Mouse (Mus musculus) gastrocnemius, postnatal 4 days (tissue): ENCODE data around the gene Hemgn. TPM values are rescaled to one million over a fixed set of nuclear protein-coding genes. Genes with fewer than 3 reads are reported as not detected.

ENCODE experiments used
- DNase-seq, 2 experiments: peaks; one replicate each; pipeline ENCODE4 v3.0.0; 2021 to 2022; ENCODE audit warnings: low spot score in 2 of 2, mixed read lengths in 2 of 2
- long read RNA-seq, 2 experiments: library from polyadenylated mRNA; stranded (forward); transcript quantifications; one replicate each; pipeline ENCODE4 v2.0.0; 2021
- total RNA-seq, 2 experiments: library from RNA; stranded (reverse); gene quantifications; 2 replicates each; pipeline ENCODE4 v1.2.3; 2021

Gene Hemgn
- total RNA-seq = under 1 TPM in 1 of 2 experiments, not detected in 1; 0.54 TPM
- long read RNA-seq, experiment 1 = 0 reads
- long read RNA-seq, experiment 2, transcript Hemgn-202 (4 exons, 2,363 nt) = major isoform, 5 of 6 reads
- long read RNA-seq, experiment 2, partial matches to known transcripts = 1 of 6 reads
- long read RNA-seq, experiment 2, other reads (novel, unspliced or antisense) = 0 of 6 reads

DNA sequence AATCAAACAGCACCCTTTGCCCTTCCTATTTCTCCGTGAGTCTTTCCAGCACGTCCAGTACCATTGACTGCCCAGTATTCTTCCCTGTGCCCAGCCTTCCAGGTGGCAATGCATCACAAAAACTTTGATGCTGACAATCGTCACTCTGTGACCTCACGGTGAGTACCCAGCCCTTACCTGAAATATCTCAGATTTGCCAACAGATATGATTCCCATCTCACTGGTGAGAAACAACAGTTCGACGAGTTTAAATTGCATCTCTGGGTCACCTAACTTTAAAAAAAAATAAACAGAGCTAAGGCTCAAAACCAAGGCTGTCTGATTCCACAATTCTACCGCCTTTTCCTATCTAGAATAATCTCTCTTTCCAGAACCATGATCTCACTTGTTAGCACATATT is at the start of gene Hemgn:
Hemgn (minus strand) TSS at position 101 of the 400 bp plus-strand sequence.
- no peak for DNase-seq

DNA sequence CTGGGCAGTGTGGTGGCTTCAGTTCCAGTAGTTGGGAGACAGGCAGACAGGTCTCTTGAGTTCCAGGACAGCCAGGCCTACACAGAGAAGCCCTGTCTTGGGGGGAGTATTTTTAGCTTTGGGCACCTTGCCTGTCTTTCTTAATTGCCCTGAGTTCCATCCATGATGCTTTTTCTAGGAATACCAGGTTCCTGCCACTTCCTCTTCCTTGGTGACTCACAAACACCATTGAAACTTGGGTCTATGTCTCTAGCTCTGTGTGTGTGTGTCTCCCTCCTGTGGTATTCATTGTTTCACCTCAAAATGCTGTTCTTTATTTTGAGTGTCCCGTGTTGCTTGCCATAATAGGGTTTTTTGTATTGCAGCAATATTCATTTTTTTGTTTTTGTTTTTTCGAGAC is 45.1 kb upstream of the Hemgn start:
- no peak for DNase-seq

- DNase-seq = no peak
Measured at GRCm38 (mm10) chr4:46457186-46457585, 43.9 kb upstream of the Hemgn start.

DNA sequence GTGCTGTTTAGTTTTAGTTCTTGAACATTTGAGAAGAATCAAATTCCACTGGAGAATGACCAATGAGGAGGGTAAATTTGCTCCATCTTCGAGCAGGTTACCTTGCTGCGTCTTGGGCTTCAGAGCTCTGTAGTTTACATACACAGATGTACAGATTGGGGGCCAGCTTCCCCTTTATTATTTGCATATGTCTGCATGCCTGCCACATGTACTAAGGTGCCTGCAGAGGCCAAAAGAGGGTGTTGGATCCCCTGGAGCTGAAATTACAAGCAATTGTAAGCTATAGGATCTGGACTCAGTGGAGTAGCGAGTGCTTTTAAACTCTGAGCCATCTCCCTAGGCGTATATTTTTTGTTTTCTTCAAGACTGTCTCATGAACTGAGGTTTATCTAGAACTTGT is 43.5 kb upstream of the Hemgn start:
- DNase-seq = no peak

GRCm38 (mm10) chr4:46454097-46454864 is 41.0 kb upstream of the Hemgn start:
- DNase-seq = no peak

GRCm38 (mm10) chr4:46452855-46453719 is 39.8 kb upstream of the Hemgn start:
- no peak for DNase-seq

- peak; percentile 24 to 46 for DNase-seq
Measured at GRCm38 (mm10) chr4:46452481-46452850, 39.2 kb upstream of the Hemgn start.

DNA sequence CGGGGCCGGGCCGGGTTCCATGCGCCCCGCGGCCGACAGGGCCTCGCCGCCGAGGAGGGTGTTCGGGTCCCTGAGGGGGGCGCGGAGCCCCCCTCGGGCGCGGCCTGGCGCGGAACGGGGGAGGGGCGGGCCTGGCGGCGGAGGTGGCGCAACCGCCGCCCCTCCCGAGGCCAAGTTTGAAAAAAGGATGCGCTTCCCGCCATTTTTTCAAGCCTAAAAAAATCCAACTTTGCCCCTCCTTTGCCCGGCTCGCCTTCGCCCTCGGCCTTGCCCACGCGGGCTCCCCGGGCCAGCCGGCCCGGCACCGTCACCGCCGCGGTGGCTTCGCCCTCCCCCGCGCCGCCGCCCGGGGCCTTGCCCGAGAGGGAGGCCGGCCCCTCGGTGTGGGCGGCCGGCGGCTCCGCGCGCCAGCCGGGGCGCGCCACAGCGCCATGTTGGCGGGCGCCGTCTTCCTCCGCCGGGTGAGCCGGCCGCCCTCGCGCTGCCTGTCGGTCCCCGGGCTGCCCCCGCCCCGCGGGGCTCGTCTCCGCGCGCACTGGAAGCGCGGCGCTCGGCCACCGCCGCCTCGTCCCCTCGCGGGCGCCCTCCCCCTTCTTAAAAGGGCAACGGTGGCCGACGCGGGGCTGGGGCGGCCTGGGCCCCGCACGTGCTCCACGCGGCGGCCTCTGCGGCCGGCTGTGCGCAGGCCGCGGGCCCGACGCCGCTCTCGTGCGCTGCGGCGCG is 38.6 kb upstream of the Hemgn start:
- DNase-seq = peak; percentile 63 to 79

- DNase-seq = peak; percentile 59 to 76
Measured at GRCm38 (mm10) chr4:46451240-46451757, 38.0 kb upstream of the Hemgn start.

- peak; percentile 92 to 93 for DNase-seq
Measured at GRCm38 (mm10) chr4:46450519-46451131, 37.3 kb upstream of the Hemgn start, which contains the start of gene Anp32b. Gene Anp32b, plus strand, starts transcription at chr4:46450902.

DNA sequence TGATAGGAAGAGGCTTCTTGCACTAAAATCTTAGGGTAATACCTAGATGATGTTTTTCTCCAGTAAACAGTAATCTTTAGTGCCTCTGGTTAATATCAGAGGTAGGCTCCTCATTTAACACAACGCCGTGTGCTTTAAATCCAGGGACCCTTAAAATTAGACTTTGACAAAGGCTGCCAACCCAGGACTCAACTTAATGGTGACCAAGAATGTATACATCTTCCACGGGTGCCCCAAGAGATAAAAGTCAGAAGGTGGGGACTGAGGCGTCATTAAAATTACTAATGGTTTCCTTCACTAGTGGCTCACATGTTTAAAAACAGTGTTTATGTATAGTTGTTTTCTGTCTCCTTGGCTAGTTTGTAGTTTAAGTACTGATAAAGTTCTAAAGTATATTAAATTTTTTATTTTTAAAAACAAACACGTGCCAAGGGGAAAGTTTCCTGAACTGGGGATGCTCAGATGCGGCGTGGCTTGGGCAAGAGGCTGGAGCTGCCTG is 36.8 kb upstream of the Hemgn start:
- no peak for DNase-seq

DNA sequence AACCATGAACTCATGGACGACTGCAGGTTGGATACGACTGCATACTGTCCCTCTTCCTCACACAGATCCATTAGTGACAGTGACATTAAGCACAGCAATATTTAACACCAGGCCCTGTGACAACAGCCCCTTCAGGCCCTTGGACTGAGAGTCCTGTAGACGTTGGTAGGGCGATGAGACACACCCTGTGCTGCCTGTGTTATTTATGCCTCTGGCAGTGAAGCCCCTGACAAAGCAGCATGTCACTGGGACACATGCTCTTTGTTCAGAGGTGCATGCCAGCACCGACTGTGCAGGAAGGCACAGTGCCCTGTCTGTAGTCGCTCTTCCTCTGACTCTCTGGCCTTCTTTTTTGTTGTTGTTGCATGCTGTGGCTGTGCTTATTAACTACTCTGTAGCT is 35.6 kb upstream of the Hemgn start:
- DNase-seq = no peak

DNA sequence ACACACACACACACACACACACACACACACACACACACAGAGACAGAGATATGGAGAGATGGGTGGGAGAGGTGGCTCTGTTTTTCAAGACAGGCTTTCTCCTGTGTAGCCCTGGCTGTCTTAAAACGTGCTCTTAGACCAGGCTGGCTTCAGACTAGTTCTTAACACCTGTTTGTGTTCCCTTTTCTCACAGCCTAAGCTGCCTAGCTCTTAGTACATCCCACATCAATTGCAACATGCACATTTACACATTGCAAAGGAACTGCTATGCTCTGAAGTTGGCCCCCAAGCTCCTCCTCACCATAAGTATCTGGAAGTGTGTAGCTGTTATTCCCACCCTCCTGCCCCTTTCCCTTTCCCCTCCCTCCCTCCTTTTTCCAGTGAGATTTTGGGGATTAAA is 34.2 kb upstream of the Hemgn start:
- no peak for DNase-seq

DNA sequence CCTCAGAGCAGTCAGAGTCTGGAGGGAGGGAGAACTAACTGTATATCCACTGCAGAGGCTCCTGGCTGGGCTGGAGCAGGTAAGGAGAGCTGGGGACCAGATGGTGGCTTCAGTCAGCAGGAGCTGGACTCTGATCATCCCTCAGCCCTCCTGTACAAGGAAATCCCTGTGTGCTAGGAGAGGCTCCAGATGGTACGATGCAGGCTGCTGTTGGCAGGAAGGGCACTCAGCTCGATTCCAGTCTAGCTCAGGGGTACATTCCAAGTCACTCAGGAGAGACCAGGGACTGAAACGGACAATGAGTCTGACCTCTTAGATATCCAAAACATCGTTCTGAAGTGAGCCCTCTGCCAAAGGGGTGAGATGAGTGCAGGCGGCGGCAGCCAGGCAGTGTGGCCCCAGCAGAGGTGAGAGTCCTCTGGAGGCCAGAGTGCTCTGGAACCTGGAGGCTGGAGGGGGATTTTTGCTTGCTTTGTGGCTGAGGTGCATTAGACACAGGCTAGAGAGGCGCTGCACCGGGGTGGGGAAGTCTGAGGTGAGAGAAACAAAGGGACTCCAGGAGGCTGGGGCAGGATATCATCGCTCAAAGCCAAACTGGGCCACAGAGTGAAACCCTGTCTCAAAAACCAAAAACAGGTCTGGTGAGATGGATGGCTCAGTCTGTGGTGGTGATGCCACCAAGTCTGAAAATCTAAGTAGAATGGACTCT is 32.1 kb upstream of the Hemgn start:
- DNase-seq = no peak

DNA sequence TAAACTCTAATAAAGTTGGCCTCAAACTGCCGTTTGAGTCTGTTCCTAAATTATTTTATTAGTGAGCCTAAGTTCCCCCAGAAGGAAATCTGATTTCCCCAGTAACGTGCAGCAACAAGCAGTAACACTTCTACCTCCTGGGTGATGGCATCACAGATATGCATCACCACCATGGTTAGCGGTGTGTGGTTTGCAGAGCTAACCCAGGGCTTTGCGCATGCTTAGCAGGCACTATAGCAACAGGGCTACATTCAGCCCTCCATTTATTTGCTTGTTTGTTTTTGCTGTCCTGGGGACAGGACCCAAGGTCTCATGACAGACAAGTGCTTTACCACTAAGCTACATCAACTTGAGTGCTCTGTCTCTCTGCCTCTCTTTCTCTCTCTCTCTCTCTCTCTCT is 29.2 kb upstream of the Hemgn start:
- DNase-seq = no peak

GRCm38 (mm10) chr4:46432339-46433036 is 19.2 kb upstream of the Hemgn start:
- no peak for DNase-seq

GRCm38 (mm10) chr4:46428903-46429499 is 15.7 kb upstream of the Hemgn start:
- no peak for DNase-seq

DNA sequence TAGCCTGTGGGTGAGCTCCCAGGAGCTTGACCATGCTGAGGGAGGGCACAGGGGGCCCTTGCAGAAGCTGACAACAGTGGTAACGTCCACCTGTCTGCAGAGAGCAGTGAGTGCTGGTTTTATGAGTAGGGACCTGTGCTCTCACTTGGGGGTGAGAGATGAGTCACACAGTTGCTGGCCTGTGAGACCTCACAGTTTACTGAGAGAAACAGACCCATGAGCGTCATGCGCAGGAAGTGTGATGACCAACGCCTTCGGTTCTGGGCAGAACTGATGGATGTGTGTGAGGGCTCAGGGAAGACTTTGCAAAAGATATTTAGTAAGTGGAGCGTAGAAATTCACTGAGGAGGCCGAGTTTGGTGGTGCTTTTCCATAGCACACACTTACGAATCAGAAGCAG is 9.3 kb upstream of the Hemgn start:
- DNase-seq = no peak

GRCm38 (mm10) chr4:46418851-46419250 is 5.5 kb upstream of the Hemgn start:
- no peak for DNase-seq
